Mouse (Mus musculus) CD4-positive, CD25-positive, alpha-beta regulatory T cell, adult 9 weeks (primary cell): Measurements from ENCODE around the gene Srek1ip1. TPM values are rescaled to one million over a fixed set of nuclear protein-coding genes. Genes with fewer than 3 reads are reported as not detected.

Experiments
- polyA plus RNA-seq: library from polyadenylated mRNA; unstranded; fragments of 100-300 nt; shearing (Covaris generic); gene quantifications from one replicate; pipeline ENCODE4 v1.2.1, GENCODE M21; 2017

Srek1ip1 gene
- polyA plus RNA-seq = 19.3 TPM

DNA sequence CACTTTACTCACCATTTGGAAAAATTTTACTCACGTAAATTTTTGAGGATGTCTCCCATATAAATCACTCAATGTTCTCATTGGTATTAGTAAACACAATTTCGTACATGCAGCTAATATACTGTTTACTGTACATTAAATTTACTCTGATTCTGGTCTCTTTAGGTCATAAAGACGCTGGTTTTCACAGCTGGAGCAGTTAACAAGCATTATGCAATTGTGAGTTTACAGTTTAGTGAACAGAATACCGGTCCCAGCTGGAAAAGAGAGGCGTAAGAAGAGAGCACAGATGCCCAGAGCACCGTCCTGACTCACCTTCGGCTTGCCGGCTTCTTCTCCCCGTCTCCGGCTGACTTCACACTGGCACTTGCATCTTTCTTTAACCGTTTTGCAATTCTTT lies at the start of gene Srek1ip1:
Gene Srek1ip1 (plus strand): TSS at position 301 of the 400 bp plus-strand sequence.

GRCm38 (mm10) chr13:104816635-104817571 lies 24.6 kb downstream of the Srek1ip1 start, which contains the start of gene Cwc27:
Cwc27 (minus strand) TSS chr13:104817142.

GRCm38 (mm10) chr13:104863127-104863979 lies 71.1 kb downstream of the Srek1ip1 start, which contains the start of gene Shisal2b:
Shisal2b (minus strand) TSS chr13:104863893.

Other genes with a start within 250 kb of the Srek1ip1 start
- gene Cwc27, start 24.7 kb downstream of the Srek1ip1 start, polyA plus RNA-seq = 38.8 TPM
- gene Shisal2b, start 71.4 kb downstream of the Srek1ip1 start, polyA plus RNA-seq = 0.57 TPM